Mouse (Mus musculus): ENCODE results near the gene Kcne1. TPM values are rescaled to one million over a fixed set of nuclear protein-coding genes. Genes with fewer than 3 reads are reported as not detected.

Kcne1 gene
- polyA plus RNA-seq, 1 experiment: not detected

DNA sequence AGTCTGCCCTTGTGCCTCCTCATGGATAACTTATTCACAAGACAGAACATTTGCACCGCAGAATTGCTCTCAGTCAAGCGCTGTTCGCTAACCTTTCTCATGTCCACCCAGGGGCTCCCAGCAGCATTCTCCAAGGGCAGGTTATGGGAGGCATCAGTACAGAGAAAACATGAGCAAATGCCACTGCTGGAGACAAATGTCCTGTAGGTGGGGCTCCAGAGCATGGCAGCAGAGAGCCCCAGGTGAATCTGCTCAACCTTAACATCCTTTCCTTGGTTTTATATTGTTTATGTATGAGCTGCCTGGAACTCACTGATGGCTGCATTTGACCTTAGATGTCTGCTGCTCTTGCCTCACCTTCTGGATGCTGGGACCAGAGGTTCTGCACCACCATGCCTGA, 34.5 kb upstream of the Kcne1 start:
- Histone ChIP-seq H3K27ac (ENCODE audit: insufficient read depth, low read depth, low read length) (no peak overlapping the region), H3K4me3 (ENCODE audit: insufficient read depth, low read length) (no peak overlapping the region), H3K4me1 (ENCODE audit: control insufficient read depth, insufficient read depth, low read length) (peaks cover 10% of the 10 kb centered on the region)
- TF ChIP-seq CTCF (IDR thresholded peaks at IDR 0.05; ENCODE audit: low read depth, low read length) (no peak), POLR2A (IDR thresholded peaks at IDR 0.05; ENCODE audit: borderline replicate concordance, low read depth, low read length) (no peak)

GRCm38 (mm10) chr16:92387692-92388091, 28.4 kb upstream of the Kcne1 start:
- TF ChIP-seq POLR2A (IDR thresholded peaks at IDR 0.05; ENCODE audit: borderline replicate concordance, low read depth, low read length) (no peak), CTCF (IDR thresholded peaks at IDR 0.05; ENCODE audit: low read depth, low read length) (no peak)
- H3K4me1 ChIP-seq (ENCODE audit: control insufficient read depth, insufficient read depth, low read length): no peaks in the 10 kb centered on the region
- H3K4me3 ChIP-seq (ENCODE audit: insufficient read depth, low read length): no peak overlapping the region
- H3K27ac ChIP-seq (ENCODE audit: insufficient read depth, low read depth, low read length): no peak overlapping the region

DNA sequence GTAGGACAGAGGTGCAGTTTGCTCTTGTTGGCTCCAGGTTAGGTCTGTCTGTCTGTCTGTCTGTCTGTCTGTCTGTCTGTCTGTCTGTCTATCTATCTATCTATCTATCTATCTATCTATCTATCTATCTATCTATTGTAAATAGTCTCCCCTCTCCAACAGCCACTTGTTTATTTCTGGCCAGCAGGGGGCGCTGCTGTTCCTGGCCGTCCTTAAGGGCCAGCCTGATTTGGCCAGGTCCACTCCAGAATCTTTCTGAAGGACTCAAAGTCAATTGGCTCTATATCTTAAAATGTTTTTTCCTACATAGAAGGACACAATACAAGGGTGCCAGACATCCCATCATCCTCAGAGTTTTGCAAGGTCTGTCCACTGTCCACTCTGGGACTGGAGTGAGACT, 25.8 kb upstream of the Kcne1 start:
- no peaks in the 10 kb centered on the region for H3K4me1 ChIP-seq (ENCODE audit: control insufficient read depth, insufficient read depth, low read length)
- H3K27ac ChIP-seq (ENCODE audit: insufficient read depth, low read depth, low read length): no peak overlapping the region
- no peak overlapping the region for H3K4me3 ChIP-seq (ENCODE audit: insufficient read depth, low read length)
- TF ChIP-seq CTCF (IDR thresholded peaks at IDR 0.05; ENCODE audit: low read depth, low read length) (peak; percentile 75), POLR2A (IDR thresholded peaks at IDR 0.05; ENCODE audit: borderline replicate concordance, low read depth, low read length) (no peak)

- no peak overlapping the region for H3K27ac ChIP-seq (ENCODE audit: insufficient read depth, low read depth, low read length)
- no peak overlapping the region for H3K4me3 ChIP-seq (ENCODE audit: insufficient read depth, low read length)
- TF ChIP-seq CTCF (IDR thresholded peaks at IDR 0.05; ENCODE audit: low read depth, low read length) (no peak), POLR2A (IDR thresholded peaks at IDR 0.05; ENCODE audit: borderline replicate concordance, low read depth, low read length) (no peak)
- H3K4me1 ChIP-seq (ENCODE audit: control insufficient read depth, insufficient read depth, low read length): no peaks in the 10 kb centered on the region
Measured at GRCm38 (mm10) chr16:92383412-92383811, 24.1 kb upstream of the Kcne1 start.

- Histone ChIP-seq H3K4me1 (ENCODE audit: control insufficient read depth, insufficient read depth, low read length) (no peaks in the 10 kb centered on the region), H3K4me3 (ENCODE audit: insufficient read depth, low read length) (no peak overlapping the region), H3K27ac (ENCODE audit: insufficient read depth, low read depth, low read length) (no peak overlapping the region)
- TF ChIP-seq CTCF (IDR thresholded peaks at IDR 0.05; ENCODE audit: low read depth, low read length) (no peak), POLR2A (IDR thresholded peaks at IDR 0.05; ENCODE audit: borderline replicate concordance, low read depth, low read length) (no peak)
Measured at GRCm38 (mm10) chr16:92382508-92382907, 23.2 kb upstream of the Kcne1 start.

GRCm38 (mm10) chr16:92381092-92381491, 21.8 kb upstream of the Kcne1 start:
- H3K27ac ChIP-seq (ENCODE audit: insufficient read depth, low read depth, low read length): no peak overlapping the region
- H3K4me1 ChIP-seq (ENCODE audit: control insufficient read depth, insufficient read depth, low read length): no peaks in the 10 kb centered on the region
- TF ChIP-seq POLR2A (IDR thresholded peaks at IDR 0.05; ENCODE audit: borderline replicate concordance, low read depth, low read length): no peak
- TF ChIP-seq CTCF (IDR thresholded peaks at IDR 0.05; ENCODE audit: low read depth, low read length): no peak
- no peak overlapping the region for H3K4me3 ChIP-seq (ENCODE audit: insufficient read depth, low read length)

- no peak overlapping the region for H3K27ac ChIP-seq (ENCODE audit: insufficient read depth, low read depth, low read length)
- no peaks in the 10 kb centered on the region for H3K4me1 ChIP-seq (ENCODE audit: control insufficient read depth, insufficient read depth, low read length)
- no peak overlapping the region for H3K4me3 ChIP-seq (ENCODE audit: insufficient read depth, low read length)
- TF ChIP-seq CTCF (IDR thresholded peaks at IDR 0.05; ENCODE audit: low read depth, low read length) (no peak), POLR2A (IDR thresholded peaks at IDR 0.05; ENCODE audit: borderline replicate concordance, low read depth, low read length) (no peak)
Measured at GRCm38 (mm10) chr16:92376976-92377375, 17.7 kb upstream of the Kcne1 start.

DNA sequence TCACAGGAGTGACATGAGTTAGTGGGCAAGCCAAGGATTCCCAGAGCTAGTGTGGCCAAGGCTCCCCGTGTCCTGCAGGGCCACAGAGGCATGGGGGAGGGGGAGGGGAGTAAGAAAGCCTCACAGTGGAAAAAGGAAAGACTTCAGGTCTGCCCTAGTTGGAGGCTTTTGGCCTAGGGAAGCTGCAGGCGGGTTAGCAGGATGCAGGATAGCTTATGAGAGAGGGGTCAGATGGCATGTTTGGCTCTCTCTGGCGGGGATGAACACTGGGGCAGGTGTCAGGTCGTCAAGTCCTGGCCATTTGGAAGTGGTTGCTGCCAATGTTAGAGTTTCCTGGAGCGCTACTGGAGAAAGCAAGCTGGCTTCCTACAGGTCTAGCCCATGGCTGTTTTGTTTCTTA, 12.4 kb upstream of the Kcne1 start:
- no peaks in the 10 kb centered on the region for H3K4me1 ChIP-seq (ENCODE audit: control insufficient read depth, insufficient read depth, low read length)
- no peak overlapping the region for H3K27ac ChIP-seq (ENCODE audit: insufficient read depth, low read depth, low read length)
- H3K4me3 ChIP-seq (ENCODE audit: insufficient read depth, low read length): no peak overlapping the region
- TF ChIP-seq CTCF (IDR thresholded peaks at IDR 0.05; ENCODE audit: low read depth, low read length) (no peak), POLR2A (IDR thresholded peaks at IDR 0.05; ENCODE audit: borderline replicate concordance, low read depth, low read length) (no peak)

DNA sequence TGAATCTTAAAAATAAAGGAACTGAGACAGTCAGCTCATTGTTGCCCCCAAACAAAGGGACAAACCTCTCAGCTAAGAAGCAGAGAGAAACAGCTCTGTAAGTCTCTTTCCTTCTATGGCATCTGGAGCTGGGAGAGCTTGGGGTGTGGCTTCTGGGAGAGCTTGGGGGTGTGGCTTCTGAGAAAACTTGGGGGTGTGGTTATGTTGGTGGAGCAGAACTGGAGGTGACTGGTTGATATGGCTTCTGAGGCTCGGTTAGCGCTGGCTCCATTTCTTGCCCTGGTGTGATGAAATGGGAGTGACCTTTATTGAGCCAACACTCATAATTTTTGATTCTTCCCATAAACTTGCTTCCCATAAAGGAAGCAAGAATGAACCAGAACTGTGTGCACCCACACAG, 10.0 kb upstream of the Kcne1 start:
- no peaks in the 10 kb centered on the region for H3K4me1 ChIP-seq (ENCODE audit: control insufficient read depth, insufficient read depth, low read length)
- H3K27ac ChIP-seq (ENCODE audit: insufficient read depth, low read depth, low read length): no peak overlapping the region
- no peak overlapping the region for H3K4me3 ChIP-seq (ENCODE audit: insufficient read depth, low read length)
- TF ChIP-seq CTCF (IDR thresholded peaks at IDR 0.05; ENCODE audit: low read depth, low read length): no peak
- TF ChIP-seq POLR2A (IDR thresholded peaks at IDR 0.05; ENCODE audit: borderline replicate concordance, low read depth, low read length): no peak

- H3K27ac ChIP-seq (ENCODE audit: insufficient read depth, low read depth, low read length): no peak overlapping the region
- TF ChIP-seq POLR2A (IDR thresholded peaks at IDR 0.05; ENCODE audit: borderline replicate concordance, low read depth, low read length): no peak
- TF ChIP-seq CTCF (IDR thresholded peaks at IDR 0.05; ENCODE audit: low read depth, low read length): no peak
- H3K4me1 ChIP-seq (ENCODE audit: control insufficient read depth, insufficient read depth, low read length): no peaks in the 10 kb centered on the region
- H3K4me3 ChIP-seq (ENCODE audit: insufficient read depth, low read length): no peak overlapping the region
Measured at GRCm38 (mm10) chr16:92365477-92365876, 6.2 kb upstream of the Kcne1 start.

GRCm38 (mm10) chr16:92360711-92361110, 1.4 kb upstream of the Kcne1 start:
- Histone ChIP-seq H3K4me3 (ENCODE audit: insufficient read depth, low read length) (no peak overlapping the region), H3K27ac (ENCODE audit: insufficient read depth, low read depth, low read length) (no peak overlapping the region), H3K4me1 (ENCODE audit: control insufficient read depth, insufficient read depth, low read length) (no peaks in the 10 kb centered on the region)
- TF ChIP-seq POLR2A (IDR thresholded peaks at IDR 0.05; ENCODE audit: borderline replicate concordance, low read depth, low read length): no peak
- TF ChIP-seq CTCF (IDR thresholded peaks at IDR 0.05; ENCODE audit: low read depth, low read length): no peak
